Mouse (Mus musculus): ENCODE measurements around the gene Gar1. TPM values are rescaled to one million over a fixed set of nuclear protein-coding genes. Genes with fewer than 3 reads are reported as not detected.
A peak's percentile ranks its signal among the peaks of the same experiment; 100 is the strongest.

Gene Gar1
- polyA plus RNA-seq (2015; fragmentation: Nextera tagmentation; extraction: Ambion mirVana): 56.9 and 62.5 TPM in 2 replicates

DNA sequence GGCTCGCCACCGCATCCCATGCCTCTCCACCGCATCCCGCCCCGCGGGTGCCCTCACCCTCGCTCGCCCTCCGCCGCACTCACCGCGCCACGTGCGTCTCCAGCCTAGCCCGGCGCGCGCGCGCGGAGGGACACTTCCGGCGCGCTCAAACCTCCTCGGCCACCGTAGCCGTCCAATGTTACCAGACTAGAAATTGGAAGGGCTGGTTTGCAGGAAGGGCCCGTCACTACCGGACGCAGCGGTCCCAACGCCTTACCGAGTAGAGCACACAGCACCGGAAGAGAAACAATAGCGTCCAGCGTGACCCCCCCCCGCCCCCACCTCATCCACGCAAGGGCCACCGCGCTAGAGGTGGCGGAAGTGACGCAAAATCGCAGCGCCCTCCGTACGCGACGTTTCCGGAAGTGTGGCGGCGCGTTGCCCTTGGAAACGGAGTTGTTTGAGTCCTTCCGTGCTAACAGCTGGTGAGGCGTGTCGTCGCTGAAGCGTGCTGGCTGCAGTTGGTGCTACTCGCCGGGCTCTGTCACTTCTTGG lies at the start of gene Gar1:
Gar1 (minus strand) TSS at position 362 of the 534 bp plus-strand sequence.
- H3K27me3 ChIP-seq (ENCODE audit: insufficient read depth, low read length): no peaks in the 10 kb centered on the region
- H3K4me2 ChIP-seq (ENCODE audit: low read length): peak within 1 kb of the TSS; percentile 85
- H3K9me3 ChIP-seq (replicated peaks; ENCODE audit: low read length): no peaks in the 10 kb centered on the region
- H3K4me1 ChIP-seq (replicated peaks; ENCODE audit: insufficient read depth, low read length): peaks cover 7% of the 10 kb centered on the region; the same call in 1 of the 2 replicates
- ATAC-seq (replicated peaks; ENCODE audit: low FRiP score, low read depth) (peak; percentile 91), DNase-seq (ENCODE audit: low spot score) (peak; percentile 97)
- H3K36me3 ChIP-seq (ENCODE audit: insufficient read depth, low read length): no peaks in the 10 kb centered on the region
- no peak for TF ChIP-seq CTCF (IDR thresholded peaks at IDR 0.05; ENCODE audit: low read depth)
- peak within 1 kb of the TSS; percentile 69 for H3K9ac ChIP-seq (ENCODE audit: low read depth, low read length)
- H3K27ac ChIP-seq: peak within 1 kb of the TSS; percentile 91
- peak within 1 kb of the TSS; percentile 77 for H3K4me3 ChIP-seq (replicated peaks; ENCODE audit: low read depth, low read length)
- under 1% methylated on average over 60 of the region's 60 CpGs for WGBS

DNA sequence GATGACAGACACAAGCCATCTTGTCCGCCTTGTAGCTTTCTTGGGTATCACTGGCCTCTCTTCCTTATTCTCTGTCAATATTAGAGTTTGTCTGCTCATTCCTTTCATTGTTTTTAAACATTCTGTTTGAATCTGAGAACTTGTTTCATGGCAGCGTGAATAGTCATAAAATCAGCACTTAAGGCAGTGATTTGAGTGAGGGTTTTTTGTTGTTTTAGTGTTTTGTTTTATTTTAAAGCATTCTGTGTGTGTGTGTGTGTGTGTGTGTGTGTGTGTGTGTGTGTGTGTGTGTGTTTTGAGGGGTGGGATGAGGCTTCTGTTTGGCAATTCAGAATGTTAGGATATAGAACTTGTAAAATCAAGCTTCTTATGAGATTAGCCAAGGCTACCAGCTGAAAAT lies 48.7 kb upstream of the Gar1 start:
- DNase-seq (ENCODE audit: low spot score): no peak
- no peaks in the 10 kb centered on the region for H3K9me3 ChIP-seq (replicated peaks; ENCODE audit: low read length)
- H3K9ac ChIP-seq (ENCODE audit: low read depth, low read length): no peak overlapping the region
- H3K27ac ChIP-seq: no peak overlapping the region
- H3K4me1 ChIP-seq (replicated peaks; ENCODE audit: insufficient read depth, low read length): peaks cover 3% of the 10 kb centered on the region; the same call in 1 of the 2 replicates
- TF ChIP-seq CTCF (IDR thresholded peaks at IDR 0.05; ENCODE audit: low read depth): no peak
- 62% methylated on average over 2 of the region's 2 CpGs for WGBS
- H3K36me3 ChIP-seq (ENCODE audit: insufficient read depth, low read length): no peaks in the 10 kb centered on the region
- peak overlapping the region; percentile 73; the same call in 1 of the 2 replicates for H3K4me3 ChIP-seq (replicated peaks; ENCODE audit: low read depth, low read length)
- ATAC-seq (replicated peaks; ENCODE audit: low FRiP score, low read depth): no peak
- peak overlapping the region; percentile 87 for H3K4me2 ChIP-seq (ENCODE audit: low read length)
- no peaks in the 10 kb centered on the region for H3K27me3 ChIP-seq (ENCODE audit: insufficient read depth, low read length)

DNA sequence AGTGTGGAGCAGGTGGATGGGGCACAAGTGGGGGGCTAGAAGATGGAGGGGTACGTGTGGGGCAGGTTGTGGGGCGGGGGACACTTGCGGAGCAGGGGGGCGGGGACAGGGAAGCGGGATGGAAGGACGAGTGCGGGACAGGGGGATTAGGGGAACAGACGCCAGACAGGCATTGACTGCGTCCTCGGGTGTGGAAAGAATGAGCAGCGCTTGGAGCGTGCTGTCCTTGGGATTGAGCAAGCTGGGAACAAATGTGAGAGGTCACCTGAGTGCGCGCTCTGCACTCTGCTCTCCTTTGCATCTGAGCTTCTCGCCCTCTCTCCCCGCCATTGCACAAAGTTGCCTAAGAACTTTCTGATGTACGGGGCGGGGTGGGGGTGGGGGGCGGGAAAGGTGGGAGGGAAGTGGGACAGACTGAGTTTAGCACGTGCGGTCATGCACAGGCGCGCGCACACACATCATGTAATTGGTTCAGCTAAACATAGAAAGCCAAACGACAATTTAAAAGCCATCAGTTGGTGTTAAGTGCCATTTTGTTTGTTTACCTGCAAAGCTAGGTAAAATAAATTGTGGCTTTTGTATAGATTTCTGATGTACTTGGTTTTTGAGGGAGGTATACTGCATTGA lies 48.0 kb upstream of the Gar1 start:
- WGBS: 2% methylated on average over 25 of the region's 25 CpGs
- no peaks in the 10 kb centered on the region for H3K36me3 ChIP-seq (ENCODE audit: insufficient read depth, low read length)
- no peaks in the 10 kb centered on the region for H3K9me3 ChIP-seq (replicated peaks; ENCODE audit: low read length)
- H3K4me1 ChIP-seq (replicated peaks; ENCODE audit: insufficient read depth, low read length): peaks cover 3% of the 10 kb centered on the region; the same call in 1 of the 2 replicates
- H3K9ac ChIP-seq (ENCODE audit: low read depth, low read length): peak overlapping the region; percentile 80
- no peak for TF ChIP-seq CTCF (IDR thresholded peaks at IDR 0.05; ENCODE audit: low read depth)
- peak overlapping the region; percentile 73 for H3K4me3 ChIP-seq (replicated peaks; ENCODE audit: low read depth, low read length)
- peak overlapping the region; percentile 87 for H3K4me2 ChIP-seq (ENCODE audit: low read length)
- H3K27me3 ChIP-seq (ENCODE audit: insufficient read depth, low read length): no peaks in the 10 kb centered on the region
- DNase-seq (ENCODE audit: low spot score) (peak; percentile 43), ATAC-seq (replicated peaks; ENCODE audit: low FRiP score, low read depth) (peak; percentile 79)
- peak overlapping the region; percentile 77 for H3K27ac ChIP-seq

DNA sequence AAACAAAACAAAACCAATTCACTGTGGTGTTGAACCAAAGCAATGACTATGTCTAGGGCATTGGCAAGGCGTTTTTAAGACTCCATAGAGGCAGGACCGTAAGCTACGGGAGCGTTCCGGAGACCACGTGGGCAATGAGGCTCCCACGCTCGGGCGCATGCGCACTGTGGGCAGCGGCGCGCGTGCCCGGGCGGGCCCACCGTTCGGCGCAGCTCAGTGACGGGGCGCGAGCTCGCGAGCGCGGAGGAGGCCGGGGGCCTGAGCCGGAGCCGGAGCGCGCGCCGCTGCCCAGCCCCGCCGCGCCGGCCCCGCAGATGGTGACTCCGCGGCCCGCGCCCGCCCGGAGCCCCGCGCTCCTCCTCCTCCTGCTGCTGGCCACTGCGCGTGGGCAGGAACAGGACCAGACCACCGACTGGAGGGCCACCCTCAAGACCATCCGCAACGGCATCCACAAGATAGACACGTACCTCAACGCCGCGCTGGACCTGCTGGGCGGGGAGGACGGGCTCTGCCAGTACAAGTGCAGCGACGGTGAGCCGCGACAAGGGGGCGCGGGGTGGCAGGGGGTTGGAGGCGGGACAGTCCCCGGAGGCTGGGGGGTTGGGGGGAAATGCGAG lies 47.3 kb upstream of the Gar1 start, which contains the start of gene Pla2g12a:
Pla2g12a (plus strand) TSS at position 202 of the 617 bp plus-strand sequence.
- Histone ChIP-seq H3K4me2 (ENCODE audit: low read length) (peak within 1 kb of the TSS; percentile 87), H3K36me3 (ENCODE audit: insufficient read depth, low read length) (no peaks in the 10 kb centered on the region), H3K27me3 (ENCODE audit: insufficient read depth, low read length) (no peaks in the 10 kb centered on the region), H3K4me3 (replicated peaks; ENCODE audit: low read depth, low read length) (peak within 1 kb of the TSS; percentile 73), H3K9me3 (replicated peaks; ENCODE audit: low read length) (no peaks in the 10 kb centered on the region), H3K9ac (ENCODE audit: low read depth, low read length) (peak within 1 kb of the TSS; percentile 80), H3K27ac (peak within 1 kb of the TSS; percentile 77), H3K4me1 (replicated peaks; ENCODE audit: insufficient read depth, low read length) (peaks cover 3% of the 10 kb centered on the region; the same call in 1 of the 2 replicates)
- DNase-seq (ENCODE audit: low spot score) (peak; percentile 89), ATAC-seq (replicated peaks; ENCODE audit: low FRiP score, low read depth) (peak; percentile 88)
- peak; percentile 24; the same call in 1 of the 2 replicates for TF ChIP-seq CTCF (IDR thresholded peaks at IDR 0.05; ENCODE audit: low read depth)
- under 1% methylated on average over 44 of the region's 66 CpGs for WGBS

DNA sequence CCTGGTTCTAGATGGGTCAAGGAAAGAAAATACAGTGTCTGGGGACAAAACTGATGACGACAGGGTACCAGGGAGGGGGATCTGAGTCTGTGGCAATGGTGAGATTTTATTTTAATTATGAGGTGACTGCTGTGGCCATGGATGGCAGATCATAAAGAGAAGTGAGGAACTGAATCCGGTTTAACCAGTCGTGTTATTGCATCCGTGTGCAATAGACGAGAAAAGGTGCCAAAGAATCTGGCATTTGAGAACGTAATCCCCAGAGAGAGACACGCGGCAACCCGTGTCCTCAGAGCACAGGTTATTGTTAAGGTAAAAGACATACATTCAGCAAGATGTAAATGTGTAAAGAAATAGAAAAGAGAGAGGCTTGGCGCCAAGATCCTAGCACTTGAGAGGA lies 46.1 kb upstream of the Gar1 start:
- no peak for ATAC-seq (replicated peaks; ENCODE audit: low FRiP score, low read depth)
- no peak overlapping the region for H3K4me3 ChIP-seq (replicated peaks; ENCODE audit: low read depth, low read length)
- H3K4me2 ChIP-seq (ENCODE audit: low read length): no peak overlapping the region
- no peaks in the 10 kb centered on the region for H3K27me3 ChIP-seq (ENCODE audit: insufficient read depth, low read length)
- H3K4me1 ChIP-seq (replicated peaks; ENCODE audit: insufficient read depth, low read length): peaks cover 3% of the 10 kb centered on the region; the same call in 1 of the 2 replicates
- H3K9me3 ChIP-seq (replicated peaks; ENCODE audit: low read length): no peaks in the 10 kb centered on the region
- no peak overlapping the region for H3K27ac ChIP-seq
- H3K9ac ChIP-seq (ENCODE audit: low read depth, low read length): no peak overlapping the region
- TF ChIP-seq CTCF (IDR thresholded peaks at IDR 0.05; ENCODE audit: low read depth): no peak
- 64% methylated on average over 10 of the region's 10 CpGs for WGBS
- no peaks in the 10 kb centered on the region for H3K36me3 ChIP-seq (ENCODE audit: insufficient read depth, low read length)
- DNase-seq (ENCODE audit: low spot score): no peak

DNA sequence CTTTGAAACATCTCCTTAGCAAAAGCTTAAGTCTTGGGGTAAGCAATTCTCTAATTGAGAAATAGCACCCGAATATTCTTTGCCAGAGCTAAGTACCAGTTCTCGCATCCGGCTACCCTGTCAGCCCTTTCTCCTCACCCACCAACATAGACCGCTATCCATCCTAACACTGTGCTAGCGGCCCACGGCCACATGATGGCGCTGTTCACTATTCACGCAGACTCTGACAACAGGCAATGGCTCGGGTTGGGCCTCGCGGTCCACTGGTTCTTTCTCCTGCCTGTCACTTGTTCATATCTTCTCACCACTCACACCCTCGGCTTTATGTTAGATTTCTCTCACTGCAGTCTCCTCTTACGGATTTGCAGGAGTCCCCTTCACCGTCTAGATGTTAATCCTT lies 32.5 kb upstream of the Gar1 start:
- TF ChIP-seq CTCF (IDR thresholded peaks at IDR 0.05; ENCODE audit: low read depth): peak; percentile 75
- 0 out of 2 replicates have a peak, but pooled peaks have one; percentile 46 for ATAC-seq (replicated peaks; ENCODE audit: low FRiP score, low read depth)
- peak; percentile 49 for DNase-seq (ENCODE audit: low spot score)
- WGBS: 50% methylated on average over 14 of the region's 14 CpGs
- H3K36me3 ChIP-seq (ENCODE audit: insufficient read depth, low read length): no peaks in the 10 kb centered on the region
- no peak overlapping the region for H3K27ac ChIP-seq
- H3K9me3 ChIP-seq (replicated peaks; ENCODE audit: low read length): no peaks in the 10 kb centered on the region
- H3K4me2 ChIP-seq (ENCODE audit: low read length): no peak overlapping the region
- H3K27me3 ChIP-seq (ENCODE audit: insufficient read depth, low read length): no peaks in the 10 kb centered on the region
- H3K9ac ChIP-seq (ENCODE audit: low read depth, low read length): no peak overlapping the region
- H3K4me3 ChIP-seq (replicated peaks; ENCODE audit: low read depth, low read length): no peak overlapping the region
- H3K4me1 ChIP-seq (replicated peaks; ENCODE audit: insufficient read depth, low read length): no peaks in the 10 kb centered on the region

All from kidney, postnatal 0 days (tissue).